Mouse (Mus musculus): ENCODE data around the gene Tmcc2.
"Not testable (repeated sequence)": the region's sequence is repeated elsewhere in the genome, so short reads cannot be mapped to it uniquely, and the experiment has no call there.

Tmcc2 gene

GRCm38 (mm10) chr1:132367692-132368506 is 23.2 kb downstream of the Tmcc2 start:
- DNase-seq: peak; percentile 87 to 92

- DNase-seq: no peak
Measured at GRCm38 (mm10) chr1:132366937-132367336, 24.1 kb downstream of the Tmcc2 start.

DNA sequence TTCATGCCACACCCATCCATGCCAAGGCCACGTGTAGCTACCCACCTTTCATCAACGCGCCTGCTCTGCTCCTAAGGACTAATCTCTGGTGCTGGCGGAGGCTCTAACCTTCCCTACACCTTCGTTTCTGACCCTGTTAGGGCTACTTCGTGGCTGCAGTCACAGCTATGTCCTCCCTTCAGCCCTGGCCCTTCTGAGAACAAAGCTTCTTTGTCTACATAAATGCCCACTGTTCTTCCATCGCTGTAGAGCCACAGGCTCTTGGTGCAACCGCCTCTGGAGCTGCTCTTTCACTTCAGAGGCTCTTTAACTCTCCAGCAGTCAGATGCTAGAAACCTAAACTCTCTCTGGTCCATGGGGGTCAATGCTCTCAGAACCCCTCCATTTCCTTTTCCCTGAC is 24.8 kb downstream of the Tmcc2 start:
- DNase-seq: no peak

DNA sequence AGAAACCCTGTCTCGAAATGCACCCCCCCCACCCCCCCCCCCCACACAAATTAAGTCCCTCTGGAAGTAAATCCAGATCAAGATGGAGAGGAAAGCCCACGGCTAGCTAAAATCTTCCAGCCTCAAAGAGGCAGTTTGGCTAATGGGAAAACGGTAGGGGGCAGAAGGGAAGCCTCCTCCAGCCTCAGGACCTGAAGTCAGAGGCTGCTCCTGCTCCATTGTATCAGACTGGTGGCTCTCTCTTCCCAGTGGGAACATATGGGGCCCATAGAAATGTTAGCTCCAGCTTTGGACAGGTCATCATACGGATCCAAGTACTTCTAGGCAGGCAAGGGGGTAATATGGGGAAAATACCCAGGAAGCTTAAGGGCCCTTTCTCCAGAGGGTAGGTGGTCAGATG is 25.4 kb downstream of the Tmcc2 start:
- no peak for DNase-seq

- peak; percentile 76 to 77 for DNase-seq
Measured at GRCm38 (mm10) chr1:132364896-132365557, 26.1 kb downstream of the Tmcc2 start.

DNA sequence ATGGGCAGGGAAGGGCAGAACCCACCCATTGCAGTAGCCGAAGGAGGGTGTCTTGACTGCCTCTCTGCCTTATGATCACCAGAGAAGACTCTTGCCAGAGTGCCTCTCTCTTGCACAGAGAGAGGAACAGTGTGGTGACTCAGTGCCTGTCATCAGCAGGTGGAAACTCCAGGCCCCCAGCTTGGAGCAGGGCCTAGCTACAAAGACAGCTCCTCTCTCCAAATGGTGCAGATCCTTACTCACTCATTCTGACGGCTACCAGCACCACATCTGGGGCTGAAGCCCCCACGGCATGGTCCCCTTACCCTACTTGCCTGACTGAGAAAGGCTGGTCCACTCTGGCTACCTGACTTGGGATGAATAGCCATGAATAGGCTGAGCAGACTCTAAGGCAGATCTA is 26.7 kb downstream of the Tmcc2 start:
- peak; percentile 19 to 59 for DNase-seq

- DNase-seq: no peak
Measured at GRCm38 (mm10) chr1:132361959-132362358, 29.1 kb downstream of the Tmcc2 start.

- DNase-seq: no peak
Measured at GRCm38 (mm10) chr1:132356841-132357240, 34.2 kb downstream of the Tmcc2 start.

- DNase-seq: peak; percentile 90 to 92
Measured at GRCm38 (mm10) chr1:132355841-132356242, 35.2 kb downstream of the Tmcc2 start.

- no peak for DNase-seq
Measured at GRCm38 (mm10) chr1:132355162-132355601, 35.9 kb downstream of the Tmcc2 start.

DNA sequence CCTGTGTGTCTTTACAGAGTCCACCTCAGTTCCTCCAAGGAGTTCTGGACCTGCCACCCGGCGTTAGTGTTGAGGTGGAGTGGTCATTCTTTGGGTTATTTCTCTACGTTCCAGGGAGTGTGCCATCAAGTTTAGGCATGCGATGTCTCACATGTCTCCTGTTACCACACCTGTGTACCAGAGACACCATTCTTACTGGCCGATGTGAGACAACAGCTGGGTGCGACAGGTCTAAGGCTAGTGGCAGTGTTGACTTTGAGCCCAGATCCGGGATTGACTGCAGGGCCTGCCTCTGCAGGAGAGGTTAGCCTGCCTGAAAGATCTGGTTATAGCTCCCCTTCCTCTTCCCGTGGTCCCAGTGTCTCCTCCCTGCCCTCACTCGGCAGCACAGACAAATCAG is 36.8 kb downstream of the Tmcc2 start:
- no peak for DNase-seq

GRCm38 (mm10) chr1:132353389-132353788 is 37.7 kb downstream of the Tmcc2 start:
- no peak for DNase-seq

DNA sequence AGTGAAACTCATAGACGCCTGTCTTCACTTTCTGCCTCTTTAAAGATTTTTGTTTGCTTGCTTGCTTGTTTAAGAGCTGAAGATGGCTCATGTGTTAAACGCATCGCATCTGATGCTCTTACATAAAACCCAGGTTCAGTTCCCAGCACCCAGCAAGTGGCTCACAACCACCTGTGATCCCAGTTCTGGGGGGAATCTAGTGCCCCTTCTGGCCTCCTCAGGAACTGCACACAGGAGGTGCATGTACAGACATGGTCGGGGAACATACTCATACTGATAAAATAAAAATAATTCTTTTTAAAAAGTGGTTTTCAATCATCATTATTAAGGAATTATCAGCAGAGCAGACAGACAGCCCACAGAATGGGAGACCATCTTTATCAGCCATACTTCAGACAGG is 40.0 kb downstream of the Tmcc2 start:
- DNase-seq: no peak

GRCm38 (mm10) chr1:132349601-132350000 is 41.5 kb downstream of the Tmcc2 start:
- peak in 1 of 2 experiments; percentile 50 for DNase-seq

DNA sequence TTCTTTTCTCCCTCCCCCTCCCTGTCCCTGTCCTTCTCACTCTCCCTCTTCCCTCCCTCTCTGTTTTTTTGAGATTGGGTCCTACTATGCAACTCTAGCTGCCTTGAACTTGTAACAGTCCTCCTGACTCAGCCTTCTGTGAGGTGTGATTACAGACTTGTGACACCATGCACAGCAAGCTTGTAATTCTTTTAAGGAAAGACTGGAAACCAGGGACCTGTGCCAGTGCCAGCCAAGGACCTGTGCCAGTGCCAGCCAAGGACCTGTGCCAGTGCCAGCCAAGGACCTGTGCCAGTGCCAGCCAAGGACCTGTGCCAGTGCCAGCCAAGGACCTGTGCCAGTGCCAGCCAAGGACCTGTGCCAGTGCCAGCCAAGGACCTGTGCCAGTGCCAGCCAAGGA is 42.0 kb downstream of the Tmcc2 start:
- not testable (repeated sequence) for DNase-seq

DNA sequence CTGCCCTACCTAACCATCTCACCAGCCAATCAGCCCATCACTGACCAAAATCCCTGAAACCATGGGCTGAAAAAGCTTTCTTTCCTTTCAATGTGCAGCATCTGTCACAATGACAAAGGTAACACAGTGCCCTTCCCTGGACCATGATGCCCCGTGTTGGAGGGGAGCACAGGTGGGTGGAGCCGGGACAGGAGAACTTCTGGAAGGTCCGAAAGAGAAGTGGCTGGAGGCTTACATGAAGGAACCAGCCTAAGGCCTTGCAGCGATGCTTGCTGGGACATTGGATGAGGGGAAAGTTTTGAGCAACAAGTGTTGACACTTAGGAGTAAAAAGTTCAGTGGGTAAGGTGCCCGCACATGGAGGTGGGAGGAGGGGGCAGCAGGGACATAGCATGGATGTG is 42.7 kb downstream of the Tmcc2 start:
- DNase-seq: no peak

- no peak for DNase-seq
Measured at GRCm38 (mm10) chr1:132346951-132347350, 44.1 kb downstream of the Tmcc2 start.

DNA sequence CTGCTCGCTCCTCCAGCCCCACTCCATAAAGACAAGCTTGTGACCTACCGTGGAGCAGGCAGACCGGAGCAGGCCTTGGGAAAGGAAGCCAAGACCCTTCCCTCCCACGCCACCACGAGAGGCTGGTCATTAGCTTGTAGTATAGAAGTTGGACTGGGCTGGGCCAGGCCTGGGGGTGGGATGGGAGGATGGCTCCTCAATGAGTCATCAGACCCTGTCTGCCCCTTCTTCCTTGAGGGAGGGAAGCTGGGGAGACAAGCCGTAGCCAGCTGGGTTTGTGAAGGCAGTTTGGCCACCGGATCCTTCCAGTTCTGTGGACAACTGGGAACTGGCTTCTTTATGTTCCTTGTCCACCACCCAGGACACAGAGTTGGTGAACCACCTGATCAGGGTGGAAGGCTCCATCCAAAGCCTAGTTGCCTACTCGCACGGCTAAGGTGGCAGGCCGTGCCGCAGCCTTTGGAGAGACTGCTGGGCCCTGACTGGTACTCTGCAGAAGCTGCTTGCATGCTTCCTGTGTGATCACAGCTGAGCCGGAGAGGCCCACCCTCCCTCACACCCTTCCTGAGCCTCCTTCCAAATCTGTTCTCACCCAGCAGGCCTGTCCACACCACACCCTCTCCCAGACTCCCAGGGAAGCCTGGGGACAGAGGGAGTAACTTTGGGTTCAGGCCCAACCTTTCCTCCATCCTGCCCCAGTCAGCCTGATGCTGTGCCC is 44.8 kb downstream of the Tmcc2 start:
- no peak for DNase-seq

DNA sequence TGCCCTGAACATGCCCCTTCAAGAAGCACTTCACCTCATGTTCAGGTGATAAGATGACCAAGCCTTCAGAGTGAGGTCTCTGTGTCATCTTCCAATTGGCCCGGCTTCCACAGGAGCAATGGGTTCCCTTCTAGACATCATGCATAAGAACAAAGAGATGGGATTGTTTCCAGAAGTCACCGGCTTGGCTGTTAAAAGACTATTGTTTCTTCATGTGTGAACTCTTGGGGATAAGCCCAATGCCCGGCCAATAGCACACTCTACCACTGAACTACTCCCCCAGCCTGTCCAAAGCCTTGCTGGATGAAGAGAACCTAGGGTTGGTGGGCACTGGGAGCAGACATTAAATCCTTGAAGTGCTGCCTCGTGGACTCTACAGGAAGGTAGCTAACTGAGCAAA is 45.6 kb downstream of the Tmcc2 start:
- no peak for DNase-seq

- DNase-seq: no peak
Measured at GRCm38 (mm10) chr1:132343656-132344055, 47.4 kb downstream of the Tmcc2 start.

- DNase-seq: no peak
Measured at GRCm38 (mm10) chr1:132343191-132343590, 47.9 kb downstream of the Tmcc2 start.

GRCm38 (mm10) chr1:132342518-132342917 is 48.6 kb downstream of the Tmcc2 start:
- DNase-seq: no peak

DNA sequence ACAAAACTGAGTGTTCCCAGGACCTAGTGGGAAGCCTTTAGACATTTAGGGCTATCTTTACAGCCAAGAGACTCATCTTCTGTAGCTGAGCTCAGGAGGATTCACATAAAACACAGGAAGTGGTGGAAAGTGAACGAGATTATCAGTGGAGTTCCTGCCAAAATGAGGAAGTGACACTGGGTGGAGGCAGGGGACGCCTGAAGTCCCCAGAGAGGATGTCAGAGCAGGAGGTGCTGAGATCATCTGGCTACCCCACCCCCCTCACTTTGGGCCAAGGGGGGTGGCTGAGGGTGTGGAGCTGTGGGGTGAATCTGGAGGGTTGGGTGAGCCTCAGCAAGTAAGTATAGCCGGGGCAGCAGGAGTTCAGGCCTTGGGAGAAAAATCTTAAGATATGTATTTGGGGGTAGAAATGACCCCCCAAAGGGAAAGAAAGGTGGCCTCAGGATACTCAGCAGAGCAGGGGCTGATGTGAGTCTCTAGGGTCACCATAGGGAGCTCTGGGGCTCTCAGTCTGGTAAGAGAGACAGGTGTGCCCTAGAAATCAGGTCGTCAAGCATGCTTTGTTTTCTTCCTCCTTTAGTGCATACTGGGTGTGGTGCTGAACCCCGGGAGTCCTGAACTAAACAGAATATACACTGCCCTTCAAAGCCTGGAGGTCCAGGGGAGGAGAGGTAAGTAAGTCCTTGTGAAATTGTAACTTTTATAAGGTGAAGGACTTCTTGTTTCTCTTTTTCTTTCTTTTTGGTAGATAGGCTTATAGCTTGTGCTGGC is 49.2 kb downstream of the Tmcc2 start:
- no peak for DNase-seq
